Mouse (Mus musculus) heart, embryonic 11.5 days (tissue): ENCODE results near the gene Eif2b3. TPM values are rescaled to one million over a fixed set of nuclear protein-coding genes. Genes with fewer than 3 reads are reported as not detected.

Experiments
- ATAC-seq: fragments of 200-750 bp; cut with Nextera tagmentation; replicated peaks from 2 replicates; pipeline ENCODE4 v1.8.0; 2017; ENCODE audit warnings: moderate library complexity; ENCODE audit not compliant: insufficient number of reproducible peaks, low FRiP score, low TSS enrichment
- H3K27ac ChIP-seq: fragments of 300-500 bp; sonication (generic); 2 replicates; pipeline ENCODE4 v1.5.1; 2014; ENCODE audit warnings: mild to moderate bottlenecking, low read depth, low read length
- H3K27me3 ChIP-seq: fragments of 300-500 bp; sonication (generic); 2 replicates; pipeline ENCODE4 v1.6.1; 2014; ENCODE audit warnings: mild to moderate bottlenecking, low read length, mixed read lengths; ENCODE audit not compliant: control insufficient read depth, insufficient read depth
- H3K36me3 ChIP-seq: fragments of 300-500 bp; sonication (generic); 2 replicates; pipeline ENCODE4 v1.6.1; 2014; ENCODE audit warnings: mild to moderate bottlenecking, low read length, moderate library complexity, mixed read lengths; ENCODE audit not compliant: control insufficient read depth, insufficient read depth
- H3K4me1 ChIP-seq: fragments of 300-500 bp; sonication (generic); 2 replicates; pipeline ENCODE4 v1.6.1; 2014; ENCODE audit warnings: low read length; ENCODE audit not compliant: control insufficient read depth, insufficient read depth
- H3K4me2 ChIP-seq: fragments of 300-500 bp; sonication (generic); 2 replicates; pipeline ENCODE4 v1.6.1; 2014; ENCODE audit warnings: mild to moderate bottlenecking, moderate library complexity
- H3K4me3 ChIP-seq: fragments of 300-500 bp; sonication (generic); 2 replicates; pipeline ENCODE4 v1.5.1; 2014; ENCODE audit warnings: low read depth, low read length
- H3K9ac ChIP-seq: fragments of 300-500 bp; sonication (generic); 2 replicates; pipeline ENCODE4 v1.6.1; 2014; ENCODE audit warnings: mild to moderate bottlenecking, low read depth, low read length, moderate library complexity
- H3K9me3 ChIP-seq: fragments of 300-500 bp; sonication (generic); replicated peaks from 2 replicates; pipeline ENCODE4 v1.6.1; 2016; ENCODE audit warnings: low read length; ENCODE audit not compliant: control insufficient read depth
- WGBS: fragments of 180-500 bp; shearing (Covaris S2); extraction: QIAGEN DNeasy Blood & Tissue Kit; methylation state at CpG from one replicate; pipeline ENCODE4 v1.1.7; 2014; ENCODE audit not compliant: insufficient replicate concordance; 5-methylcytosine and 5-hydroxymethylcytosine counted together
- polyA plus RNA-seq: library from polyadenylated mRNA; unstranded; fragments of >200 nt; fragmentation: Nextera tagmentation; extraction: Ambion mirVana; gene quantifications from 2 replicates; pipeline ENCODE4 v1.2.1, GENCODE M21; 2014

The Eif2b3 gene
- polyA plus RNA-seq, 1 experiment from 2014 or later: 36.9 TPM

DNA sequence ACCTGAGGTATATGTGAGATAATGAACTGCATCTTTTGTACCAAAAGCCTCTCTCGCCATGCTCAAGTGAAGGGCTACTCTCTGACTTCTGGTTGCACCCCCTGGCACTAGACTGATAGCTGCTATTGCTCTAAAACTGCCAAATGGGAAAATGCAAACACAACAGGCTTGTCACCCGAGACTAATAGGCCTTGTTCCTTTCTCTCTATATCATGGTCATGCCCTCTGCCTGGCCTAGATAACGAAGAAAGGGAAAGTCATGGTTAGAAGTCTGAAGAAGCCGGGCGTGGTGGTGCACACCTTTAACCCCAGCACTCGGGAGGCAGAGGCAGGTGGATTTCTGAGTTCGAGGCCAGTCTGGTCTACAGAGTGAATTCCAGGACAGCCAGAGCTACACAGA, 71.4 kb downstream of the Eif2b3 start:
- 71% methylated on average over 7 of the region's 7 CpGs for WGBS
- Histone ChIP-seq H3K27me3 (no peaks in the 10 kb centered on the region), H3K27ac (no peak overlapping the region), H3K9me3 (no peaks in the 10 kb centered on the region), H3K4me3 (no peak overlapping the region), H3K36me3 (no peaks in the 10 kb centered on the region), H3K4me2 (no peak overlapping the region), H3K4me1 (no peaks in the 10 kb centered on the region), H3K9ac (no peak overlapping the region)
- ATAC-seq: no peak; the same call in 1 of the 2 replicates

GRCm38 (mm10) chr4:117094626-117095361, 75.6 kb downstream of the Eif2b3 start:
- Histone ChIP-seq H3K4me3 (no peak overlapping the region), H3K27ac (no peak overlapping the region), H3K9me3 (no peaks in the 10 kb centered on the region), H3K36me3 (no peaks in the 10 kb centered on the region), H3K4me2 (no peak overlapping the region), H3K27me3 (no peaks in the 10 kb centered on the region), H3K9ac (no peak overlapping the region), H3K4me1 (peaks cover 6% of the 10 kb centered on the region; the same call in 1 of the 2 replicates)
- WGBS: 81% methylated on average over 3 of the region's 3 CpGs
- no peak for ATAC-seq

GRCm38 (mm10) chr4:117095551-117096452, 76.6 kb downstream of the Eif2b3 start, which contains the start of gene Ptch2:
TSS of gene Ptch2 (plus strand) at chr4:117096075.
- Histone ChIP-seq H3K4me3 (peak within 1 kb of the TSS; percentile 65), H3K36me3 (no peaks in the 10 kb centered on the region), H3K27ac (no peak within 1 kb of the TSS), H3K4me2 (peak within 1 kb of the TSS; percentile 100), H3K27me3 (no peaks in the 10 kb centered on the region), H3K9me3 (no peaks in the 10 kb centered on the region), H3K4me1 (peaks cover 6% of the 10 kb centered on the region; the same call in 1 of the 2 replicates), H3K9ac (peak within 1 kb of the TSS; percentile 76)
- ATAC-seq: peak; percentile 62; the same call in 1 of the 2 replicates
- WGBS: under 1% methylated on average over 47 of the region's 50 CpGs

- H3K27me3 ChIP-seq: no peaks in the 10 kb centered on the region
- peaks cover 6% of the 10 kb centered on the region; the same call in 1 of the 2 replicates for H3K4me1 ChIP-seq
- WGBS: 19% methylated on average over 5 of the region's 5 CpGs
- peak overlapping the region; percentile 76 for H3K9ac ChIP-seq
- ATAC-seq: no peak
- no peaks in the 10 kb centered on the region for H3K36me3 ChIP-seq
- H3K27ac ChIP-seq: no peak overlapping the region
- peak overlapping the region; percentile 100 for H3K4me2 ChIP-seq
- H3K9me3 ChIP-seq: no peaks in the 10 kb centered on the region
- H3K4me3 ChIP-seq: peak overlapping the region; percentile 65
Measured at GRCm38 (mm10) chr4:117096666-117097065, 77.5 kb downstream of the Eif2b3 start.

GRCm38 (mm10) chr4:117097969-117098763, 79.0 kb downstream of the Eif2b3 start:
- Histone ChIP-seq H3K4me2 (0 out of 2 replicates have a peak overlapping the region, but pooled peaks have one; percentile 1), H3K36me3 (no peaks in the 10 kb centered on the region), H3K4me3 (no peak overlapping the region), H3K4me1 (peaks cover 6% of the 10 kb centered on the region; the same call in 1 of the 2 replicates), H3K27ac (no peak overlapping the region), H3K27me3 (no peaks in the 10 kb centered on the region), H3K9ac (no peak overlapping the region), H3K9me3 (no peaks in the 10 kb centered on the region)
- no peak for ATAC-seq
- 72% methylated on average over 8 of the region's 8 CpGs for WGBS

- Histone ChIP-seq H3K4me1 (peaks cover 6% of the 10 kb centered on the region; the same call in 1 of the 2 replicates), H3K4me2 (no peak overlapping the region), H3K9me3 (no peaks in the 10 kb centered on the region), H3K27me3 (no peaks in the 10 kb centered on the region), H3K27ac (no peak overlapping the region), H3K4me3 (no peak overlapping the region), H3K9ac (no peak overlapping the region), H3K36me3 (no peaks in the 10 kb centered on the region)
- WGBS: 65% methylated on average over 2 of the region's 2 CpGs
- ATAC-seq: no peak
Measured at GRCm38 (mm10) chr4:117098764-117099036, 79.5 kb downstream of the Eif2b3 start.

GRCm38 (mm10) chr4:117100036-117100435, 80.8 kb downstream of the Eif2b3 start:
- no peaks in the 10 kb centered on the region for H3K9me3 ChIP-seq
- no peak overlapping the region for H3K27ac ChIP-seq
- peaks cover 6% of the 10 kb centered on the region; the same call in 1 of the 2 replicates for H3K4me1 ChIP-seq
- H3K4me2 ChIP-seq: no peak overlapping the region
- H3K4me3 ChIP-seq: no peak overlapping the region
- WGBS: 74% methylated on average over 4 of the region's 4 CpGs
- H3K9ac ChIP-seq: no peak overlapping the region
- H3K27me3 ChIP-seq: no peaks in the 10 kb centered on the region
- no peaks in the 10 kb centered on the region for H3K36me3 ChIP-seq
- ATAC-seq: no peak

DNA sequence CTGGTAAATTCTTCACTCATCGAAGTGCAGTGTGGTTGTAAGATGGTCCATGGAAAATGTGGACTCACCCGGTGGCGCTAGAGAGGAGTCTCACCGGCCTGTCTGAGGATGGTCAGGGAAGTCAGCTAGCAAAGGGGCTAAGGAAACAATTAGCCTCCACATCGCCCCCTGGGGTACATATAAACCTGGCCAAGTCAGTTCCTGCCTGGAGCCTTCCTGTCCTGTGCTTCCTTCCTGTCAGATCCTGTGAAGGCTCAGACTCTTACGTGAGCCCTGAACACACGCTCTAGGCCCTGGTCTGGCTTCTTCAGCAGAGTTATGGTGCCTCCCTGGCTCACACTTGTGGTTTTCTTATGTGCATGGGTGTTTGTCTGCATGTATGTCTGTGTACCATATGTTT, 82.0 kb downstream of the Eif2b3 start:
- Histone ChIP-seq H3K9ac (no peak overlapping the region), H3K27ac (no peak overlapping the region), H3K27me3 (no peaks in the 10 kb centered on the region), H3K9me3 (no peaks in the 10 kb centered on the region), H3K4me2 (no peak overlapping the region), H3K4me3 (no peak overlapping the region), H3K4me1 (peaks cover 6% of the 10 kb centered on the region; the same call in 1 of the 2 replicates), H3K36me3 (no peaks in the 10 kb centered on the region)
- ATAC-seq: no peak
- WGBS: 43% methylated on average over 7 of the region's 7 CpGs
